Mouse (Mus musculus): ENCODE data around the gene Dab2. TPM values are rescaled to one million over a fixed set of nuclear protein-coding genes. Genes with fewer than 3 reads are reported as not detected.

Dab2 gene
- polyA plus RNA-seq, 1 experiment from 2014 or later = 53.0 TPM

DNA sequence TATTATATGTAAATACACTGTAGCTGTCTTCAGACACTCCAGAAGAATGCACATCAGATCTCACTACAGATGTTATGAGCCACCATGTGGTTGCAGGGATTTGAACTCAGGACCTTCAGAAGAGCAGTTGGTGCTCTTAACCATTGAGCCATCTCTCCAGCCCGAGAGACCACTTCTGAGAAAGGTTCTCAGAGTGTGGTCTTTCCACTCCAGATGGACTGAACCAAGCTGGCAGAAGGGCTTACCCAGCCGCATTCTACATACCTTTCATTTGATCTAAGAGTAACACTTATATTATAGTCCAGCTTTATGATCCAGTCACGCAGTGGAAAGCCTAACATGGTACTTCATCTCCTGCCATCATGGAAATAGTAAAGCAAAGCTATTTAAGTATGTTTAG, 92.3 kb downstream of the Dab2 start:
- no peak for ATAC-seq (ENCODE audit: insufficient number of reproducible peaks, insufficient read depth, low FRiP score, low TSS enrichment, low read depth)
- H3K4me1 ChIP-seq (replicated peaks) = peaks cover 20% of the 10 kb centered on the region
- no peak overlapping the region for H3K9ac ChIP-seq (replicated peaks)
- no peak overlapping the region for H3K4me2 ChIP-seq
- no peaks in the 10 kb centered on the region; the same call in 1 of the 2 replicates for H3K9me3 ChIP-seq
- H3K36me3 ChIP-seq = peaks cover 20% of the 10 kb centered on the region
- no peak overlapping the region for H3K27ac ChIP-seq
- 90% methylated on average over 3 of the region's 3 CpGs for WGBS
- H3K27me3 ChIP-seq = no peaks in the 10 kb centered on the region
- no peak overlapping the region for H3K4me3 ChIP-seq (replicated peaks)

GRCm38 (mm10) chr15:6393624-6394023, 94.0 kb downstream of the Dab2 start:
- peaks cover 13% of the 10 kb centered on the region; the same call in 1 of the 2 replicates for H3K4me1 ChIP-seq (replicated peaks)
- no peak overlapping the region for H3K4me2 ChIP-seq
- H3K36me3 ChIP-seq = peaks cover 22% of the 10 kb centered on the region
- no peak overlapping the region for H3K27ac ChIP-seq
- H3K9ac ChIP-seq (replicated peaks) = no peak overlapping the region
- no peak overlapping the region for H3K4me3 ChIP-seq (replicated peaks)
- 93% methylated on average over 4 of the region's 4 CpGs for WGBS
- H3K27me3 ChIP-seq = no peaks in the 10 kb centered on the region
- no peak for ATAC-seq (ENCODE audit: insufficient number of reproducible peaks, insufficient read depth, low FRiP score, low TSS enrichment, low read depth)
- H3K9me3 ChIP-seq = no peaks in the 10 kb centered on the region; the same call in 1 of the 2 replicates

- no peaks in the 10 kb centered on the region; the same call in 1 of the 2 replicates for H3K9me3 ChIP-seq
- no peak overlapping the region for H3K9ac ChIP-seq (replicated peaks)
- no peak overlapping the region for H3K27ac ChIP-seq
- 85% methylated on average over 4 of the region's 4 CpGs for WGBS
- H3K27me3 ChIP-seq = no peaks in the 10 kb centered on the region
- H3K4me1 ChIP-seq (replicated peaks) = peaks cover 3% of the 10 kb centered on the region; the same call in 1 of the 2 replicates
- H3K36me3 ChIP-seq = peaks cover 12% of the 10 kb centered on the region
- H3K4me2 ChIP-seq = no peak overlapping the region
- H3K4me3 ChIP-seq (replicated peaks) = no peak overlapping the region
- no peak for ATAC-seq (ENCODE audit: insufficient number of reproducible peaks, insufficient read depth, low FRiP score, low TSS enrichment, low read depth)
Observed at GRCm38 (mm10) chr15:6398211-6398610, 98.6 kb downstream of the Dab2 start.

DNA sequence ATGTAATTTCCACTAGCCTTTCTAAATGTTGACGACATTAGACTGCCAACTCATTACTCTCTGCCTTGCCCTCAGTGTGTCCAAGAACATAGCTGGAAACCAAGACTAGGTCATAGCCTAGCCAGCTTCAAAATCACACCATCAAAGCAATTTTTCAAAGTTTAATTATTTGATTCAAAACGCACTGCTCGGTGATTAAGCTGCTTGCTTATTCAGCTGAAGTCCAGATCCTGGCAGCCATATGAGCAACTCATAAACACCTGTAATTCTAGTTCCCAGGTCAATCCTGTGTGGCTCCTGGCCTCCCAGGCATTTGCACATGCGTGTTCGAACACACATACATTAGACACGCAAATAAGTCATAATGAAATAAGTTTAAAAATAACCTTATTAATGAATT, 99.3 kb downstream of the Dab2 start:
- Histone ChIP-seq H3K4me1 (replicated peaks) (peaks cover 4% of the 10 kb centered on the region), H3K36me3 (peaks cover 7% of the 10 kb centered on the region), H3K9me3 (no peaks in the 10 kb centered on the region), H3K9ac (replicated peaks) (no peak overlapping the region), H3K27me3 (no peaks in the 10 kb centered on the region), H3K4me2 (no peak overlapping the region), H3K4me3 (replicated peaks) (no peak overlapping the region), H3K27ac (no peak overlapping the region)
- WGBS = 65% methylated on average over 6 of the region's 6 CpGs
- ATAC-seq (ENCODE audit: insufficient number of reproducible peaks, insufficient read depth, low FRiP score, low TSS enrichment, low read depth) = peak; percentile 42; the same call in 1 of the 2 replicates

DNA sequence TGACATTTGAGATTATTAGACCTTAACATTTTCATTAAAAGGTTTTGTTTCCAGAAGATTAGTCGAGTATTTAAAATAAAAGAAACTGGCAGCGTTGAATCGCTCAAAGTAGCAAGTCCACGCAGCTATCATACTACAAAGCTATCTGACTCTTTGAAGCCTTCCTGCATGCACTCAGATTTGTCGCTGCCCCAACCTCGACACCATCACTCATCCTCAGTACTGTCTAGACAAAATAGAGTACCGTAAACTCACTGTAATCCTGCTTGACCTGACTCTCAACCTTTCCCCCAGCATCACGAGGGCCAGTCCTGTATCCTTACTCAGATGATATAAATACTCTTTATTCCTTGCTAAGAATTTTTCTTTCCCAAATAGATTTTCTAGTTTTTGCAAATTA, 100.5 kb downstream of the Dab2 start:
- Histone ChIP-seq H3K9ac (replicated peaks) (no peak overlapping the region), H3K9me3 (no peaks in the 10 kb centered on the region), H3K4me3 (replicated peaks) (no peak overlapping the region), H3K27me3 (no peaks in the 10 kb centered on the region), H3K36me3 (peaks cover 7% of the 10 kb centered on the region), H3K4me1 (replicated peaks) (peaks cover 11% of the 10 kb centered on the region), H3K27ac (no peak overlapping the region), H3K4me2 (no peak overlapping the region)
- no peak for ATAC-seq (ENCODE audit: insufficient number of reproducible peaks, insufficient read depth, low FRiP score, low TSS enrichment, low read depth)
- WGBS = 62% methylated on average over 8 of the region's 8 CpGs

DNA sequence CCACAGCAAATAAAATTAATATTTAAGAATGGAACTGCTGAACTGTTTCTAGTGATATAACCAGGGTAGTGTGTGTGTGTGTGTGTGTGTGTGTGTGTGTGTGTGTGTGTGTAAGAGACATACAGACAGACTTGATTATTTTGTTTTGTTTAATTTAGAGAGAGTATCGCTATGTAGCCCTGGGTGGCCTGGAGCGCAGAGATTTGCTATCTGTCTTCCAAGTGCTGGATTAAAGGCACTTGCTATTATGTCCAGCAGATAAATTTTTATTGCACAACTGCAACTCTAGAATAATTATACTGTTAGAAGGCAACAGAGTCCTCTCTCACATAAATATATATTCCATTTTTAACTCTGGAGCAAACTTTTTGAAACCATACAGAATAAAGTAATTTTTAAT, 102.8 kb downstream of the Dab2 start:
- no peaks in the 10 kb centered on the region for H3K27me3 ChIP-seq
- ATAC-seq (ENCODE audit: insufficient number of reproducible peaks, insufficient read depth, low FRiP score, low TSS enrichment, low read depth) = no peak
- no peaks in the 10 kb centered on the region for H3K36me3 ChIP-seq
- H3K9ac ChIP-seq (replicated peaks) = no peak overlapping the region
- WGBS = 93% methylated on average over 2 of the region's 2 CpGs
- H3K9me3 ChIP-seq = no peaks in the 10 kb centered on the region
- no peak overlapping the region for H3K27ac ChIP-seq
- no peak overlapping the region for H3K4me3 ChIP-seq (replicated peaks)
- H3K4me2 ChIP-seq = no peak overlapping the region
- peaks cover 11% of the 10 kb centered on the region for H3K4me1 ChIP-seq (replicated peaks)

GRCm38 (mm10) chr15:6404172-6404571, 104.6 kb downstream of the Dab2 start:
- Histone ChIP-seq H3K4me2 (no peak overlapping the region), H3K9ac (replicated peaks) (no peak overlapping the region), H3K27ac (peak overlapping the region; percentile 42; the same call in 1 of the 2 replicates), H3K36me3 (no peaks in the 10 kb centered on the region), H3K27me3 (no peaks in the 10 kb centered on the region), H3K4me1 (replicated peaks) (peaks cover 8% of the 10 kb centered on the region), H3K9me3 (no peaks in the 10 kb centered on the region), H3K4me3 (replicated peaks) (no peak overlapping the region)
- ATAC-seq (ENCODE audit: insufficient number of reproducible peaks, insufficient read depth, low FRiP score, low TSS enrichment, low read depth) = peak; percentile 59; the same call in 1 of the 2 replicates
- 71% methylated on average over 5 of the region's 5 CpGs for WGBS

DNA sequence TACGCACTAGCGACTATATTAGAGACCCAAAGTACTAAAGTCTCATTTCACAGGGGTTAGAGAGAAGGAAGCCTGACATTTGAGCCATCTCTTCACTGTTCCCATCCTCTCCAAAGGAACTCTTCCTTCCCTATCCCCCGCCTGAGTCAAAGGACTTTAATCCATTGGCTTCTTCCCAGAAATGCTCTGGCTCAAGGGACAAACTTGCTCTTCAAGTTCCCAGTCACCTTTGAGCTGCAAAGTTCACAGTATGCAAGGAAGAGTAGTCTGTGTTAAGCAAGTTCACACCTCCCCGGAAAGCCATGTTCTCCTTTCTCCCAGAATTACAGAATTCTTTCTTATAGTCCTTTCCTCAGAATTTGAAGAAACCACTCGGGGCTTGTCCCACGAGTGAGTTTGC, 107.2 kb downstream of the Dab2 start:
- Histone ChIP-seq H3K27me3 (no peaks in the 10 kb centered on the region), H3K27ac (no peak overlapping the region), H3K36me3 (no peaks in the 10 kb centered on the region), H3K9ac (replicated peaks) (no peak overlapping the region), H3K4me1 (replicated peaks) (peaks cover 8% of the 10 kb centered on the region), H3K9me3 (no peaks in the 10 kb centered on the region), H3K4me2 (no peak overlapping the region), H3K4me3 (replicated peaks) (no peak overlapping the region)
- WGBS = 79% methylated on average over 6 of the region's 6 CpGs
- no peak for ATAC-seq (ENCODE audit: insufficient number of reproducible peaks, insufficient read depth, low FRiP score, low TSS enrichment, low read depth)

DNA sequence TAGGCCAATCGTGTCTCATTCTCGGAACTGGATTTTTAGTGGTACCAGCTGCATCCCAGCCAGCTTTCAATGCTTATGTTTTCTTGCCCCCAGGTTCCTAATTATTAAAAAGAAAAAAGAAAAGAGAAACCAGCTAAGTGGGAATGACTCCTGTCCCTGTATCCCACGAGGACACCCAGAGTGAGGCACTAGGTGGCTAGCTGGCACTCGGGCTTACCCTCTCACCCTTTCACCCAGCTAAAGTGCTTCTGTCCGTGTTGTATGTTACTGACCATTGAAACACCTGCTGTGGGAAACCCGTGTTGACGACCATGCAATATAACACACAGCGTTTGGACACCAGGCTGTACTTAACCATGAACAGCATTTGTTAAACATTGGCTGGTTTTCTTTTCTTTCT, 109.4 kb downstream of the Dab2 start:
- no peak for ATAC-seq (ENCODE audit: insufficient number of reproducible peaks, insufficient read depth, low FRiP score, low TSS enrichment, low read depth)
- H3K4me2 ChIP-seq = no peak overlapping the region
- no peaks in the 10 kb centered on the region for H3K9me3 ChIP-seq
- H3K27me3 ChIP-seq = no peaks in the 10 kb centered on the region
- H3K27ac ChIP-seq = no peak overlapping the region
- H3K4me1 ChIP-seq (replicated peaks) = peaks cover 6% of the 10 kb centered on the region
- H3K4me3 ChIP-seq (replicated peaks) = no peak overlapping the region
- WGBS = 80% methylated on average over 8 of the region's 8 CpGs
- H3K9ac ChIP-seq (replicated peaks) = no peak overlapping the region
- no peaks in the 10 kb centered on the region for H3K36me3 ChIP-seq

- ATAC-seq (ENCODE audit: insufficient number of reproducible peaks, insufficient read depth, low FRiP score, low TSS enrichment, low read depth) = no peak
- Histone ChIP-seq H3K4me1 (replicated peaks) (no peaks in the 10 kb centered on the region), H3K9me3 (no peaks in the 10 kb centered on the region), H3K27me3 (no peaks in the 10 kb centered on the region), H3K4me3 (replicated peaks) (no peak overlapping the region), H3K4me2 (no peak overlapping the region), H3K36me3 (no peaks in the 10 kb centered on the region), H3K27ac (no peak overlapping the region), H3K9ac (replicated peaks) (no peak overlapping the region)
- 91% methylated on average over 3 of the region's 3 CpGs for WGBS
Observed at GRCm38 (mm10) chr15:6410161-6410560, 110.6 kb downstream of the Dab2 start.

- 0 out of 2 replicates have a peak, but pooled peaks cover 5% of the 10 kb centered on the region for H3K36me3 ChIP-seq
- ATAC-seq (ENCODE audit: insufficient number of reproducible peaks, insufficient read depth, low FRiP score, low TSS enrichment, low read depth) = no peak
- no peak overlapping the region for H3K9ac ChIP-seq (replicated peaks)
- no peaks in the 10 kb centered on the region for H3K4me1 ChIP-seq (replicated peaks)
- no peaks in the 10 kb centered on the region for H3K27me3 ChIP-seq
- no peak overlapping the region for H3K27ac ChIP-seq
- H3K4me3 ChIP-seq (replicated peaks) = no peak overlapping the region
- 90% methylated on average over 6 of the region's 6 CpGs for WGBS
- no peaks in the 10 kb centered on the region for H3K9me3 ChIP-seq
- no peak overlapping the region for H3K4me2 ChIP-seq
Observed at GRCm38 (mm10) chr15:6411334-6411733, 111.7 kb downstream of the Dab2 start.

DNA sequence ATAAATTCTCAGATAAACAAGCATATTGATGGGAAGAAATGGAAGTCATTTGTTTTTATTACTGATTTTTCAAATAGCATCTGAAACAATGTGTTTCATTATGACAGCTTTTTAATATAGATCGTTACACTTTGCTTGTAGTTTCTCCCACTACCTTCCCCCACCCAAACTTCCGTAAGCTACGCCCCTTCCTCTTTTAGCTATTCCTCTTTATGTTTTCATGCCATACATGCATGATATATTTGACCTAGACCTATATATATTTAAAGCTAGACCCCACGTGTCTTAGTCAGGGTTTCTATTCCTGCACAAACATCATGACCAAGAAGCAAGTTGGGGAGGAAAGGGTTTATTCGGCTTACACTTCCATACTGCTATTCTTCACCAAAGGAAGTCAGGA, 115.7 kb downstream of the Dab2 start:
- no peak overlapping the region for H3K4me2 ChIP-seq
- H3K9ac ChIP-seq (replicated peaks) = no peak overlapping the region
- 90% methylated on average over 5 of the region's 5 CpGs for WGBS
- no peak for ATAC-seq (ENCODE audit: insufficient number of reproducible peaks, insufficient read depth, low FRiP score, low TSS enrichment, low read depth)
- H3K4me3 ChIP-seq (replicated peaks) = no peak overlapping the region
- H3K36me3 ChIP-seq = peaks cover 30% of the 10 kb centered on the region
- no peaks in the 10 kb centered on the region for H3K4me1 ChIP-seq (replicated peaks)
- H3K27me3 ChIP-seq = no peaks in the 10 kb centered on the region
- no peak overlapping the region for H3K27ac ChIP-seq
- no peaks in the 10 kb centered on the region for H3K9me3 ChIP-seq

Measured in limb, embryonic 12.5 days (tissue).